Comparison of ENCODE assay signal across 8 mouse cellular contexts in the genomic region with DNA sequence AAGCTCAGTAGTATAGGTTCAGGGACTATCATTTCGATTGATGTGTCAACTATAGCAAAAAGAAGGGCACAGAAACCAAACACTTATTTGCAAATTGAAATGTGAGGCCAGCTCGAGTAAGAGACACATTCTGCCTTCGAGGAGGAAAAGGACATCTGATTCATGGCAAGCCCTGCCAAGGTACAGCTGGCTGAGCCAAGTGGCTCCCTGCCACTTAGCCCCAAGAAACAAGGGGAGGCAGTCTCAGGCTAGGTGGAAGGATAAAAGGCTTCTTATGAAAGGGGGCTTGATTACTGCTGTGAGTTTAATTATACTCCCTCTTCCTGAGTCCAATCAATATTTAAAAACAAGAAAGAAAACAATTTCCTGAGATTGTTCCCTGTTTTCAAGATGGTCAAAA.
DNase-seq lines count a peak whose midpoint lies in the region.

No protein-coding gene starts in this region.

- no peaks in the 10 kb centered on the region for H3K27me3 ChIP-seq in heart, embryonic 10.5 days (ENCODE audit: insufficient read depth, poor library complexity, severe bottlenecking)

- H3K9me3 ChIP-seq in heart, embryonic 10.5 days: no peaks in the 10 kb centered on the region

- H3K27ac ChIP-seq in heart, embryonic 10.5 days: no peak overlapping the region

- H3K36me3 ChIP-seq in heart, embryonic 10.5 days: no peaks in the 10 kb centered on the region

- no peak overlapping the region for H3K4me3 ChIP-seq in heart, embryonic 10.5 days

- 76% methylated on average over 3 of the region's 3 CpGs for WGBS in heart, embryonic 10.5 days

- peaks cover 5% of the 10 kb centered on the region for H3K4me1 ChIP-seq in heart, embryonic 10.5 days

- peak; percentile 60 to 69 for DNase-seq in heart, adult 18-20 months
- DNase-seq in heart, embryonic 10.5 days (ENCODE audit: low spot score): no peak
- DNase-seq in NIH3T3 (ENCODE audit: low read depth): peak; percentile 92
- peak; percentile 70 to 77 for DNase-seq in cerebellum, postnatal 14 days
- DNase-seq in layer of hippocampus, adult 18-20 months (ENCODE audit: low spot score in 2 of 2): peak; percentile 19 to 53
- peak; percentile 76 for DNase-seq in lung, postnatal 36 days
- no peak for DNase-seq in urinary bladder, postnatal 25 days (ENCODE audit: low spot score)
- no peak for DNase-seq in spleen, adult 18-20 months

Comparison
In these comparisons a context has a peak if more than half of its experiments do, and no peak if none do; other contexts are left out.
1. DNase-seq: peak in heart, adult 18-20 months (2 of 2), NIH3T3 (single experiment), cerebellum, postnatal 14 days (2 of 2), layer of hippocampus, adult 18-20 months (2 of 2) and lung, postnatal 36 days (single experiment); none in heart, embryonic 10.5 days (single experiment), urinary bladder, postnatal 25 days (single experiment) and spleen, adult 18-20 months (0 of 2).